ENCODE assay signal across 8 mouse cellular contexts in genomic region chr14:54430406-54431145, GRCm38 (mm10). TPM values are rescaled to one million over a fixed set of nuclear protein-coding genes. Genes with fewer than 3 reads are reported as not detected.
A peak's percentile ranks its signal among the peaks of the same experiment; 100 is the strongest.
DNase-seq lines count a peak whose midpoint lies in the region; ATAC-seq lines count a peak whose summit lies in the region.

No protein-coding gene starts in this region.

- H3K9ac ChIP-seq in lung, embryonic 15.5 days, result peak overlapping the region; percentile 97
- H3K9ac ChIP-seq in forebrain, embryonic 15.5 days (replicated peaks), result peak overlapping the region; percentile 69
- H3K9ac ChIP-seq in stomach, embryonic 14.5 days (replicated peaks; ENCODE audit: low read depth, low read length), result peak overlapping the region; percentile 96

- H3K27ac ChIP-seq in lung, embryonic 15.5 days, result peak overlapping the region; percentile 99
- peak overlapping the region; percentile 88 for H3K27ac ChIP-seq in forebrain, embryonic 15.5 days (replicated peaks)
- H3K27ac ChIP-seq in stomach, embryonic 14.5 days (ENCODE audit: low read length), result peak overlapping the region; percentile 99

- peak overlapping the region; percentile 85 for H3K4me3 ChIP-seq in lung, embryonic 15.5 days
- H3K4me3 ChIP-seq in forebrain, embryonic 15.5 days, result peak overlapping the region; percentile 59
- peak overlapping the region; percentile 91 for H3K4me3 ChIP-seq in stomach, embryonic 14.5 days (ENCODE audit: low read depth, low read length)

- ATAC-seq in lung, embryonic 15.5 days (ENCODE audit: borderline replicate concordance, extremely low read depth, low FRiP score, low TSS enrichment), result no peak
- ATAC-seq in forebrain, embryonic 15.5 days (replicated peaks), result no peak
- ATAC-seq in stomach, embryonic 14.5 days (ENCODE audit: insufficient number of reproducible peaks, insufficient read depth, low FRiP score, low read depth), result no peak

- peaks cover 9% of the 10 kb centered on the region for H3K36me3 ChIP-seq in lung, embryonic 15.5 days
- H3K36me3 ChIP-seq in forebrain, embryonic 15.5 days, result 0 out of 2 replicates have a peak, but pooled peaks cover 2% of the 10 kb centered on the region
- H3K36me3 ChIP-seq in stomach, embryonic 14.5 days (ENCODE audit: control insufficient read depth, insufficient read depth, low read length), result peaks cover 9% of the 10 kb centered on the region

- no peaks in the 10 kb centered on the region for H3K9me3 ChIP-seq in lung, embryonic 15.5 days
- H3K9me3 ChIP-seq in forebrain, embryonic 15.5 days, result no peaks in the 10 kb centered on the region
- no peaks in the 10 kb centered on the region for H3K9me3 ChIP-seq in stomach, embryonic 14.5 days (ENCODE audit: control insufficient read depth, low read depth, low read length)

- DNase-seq in lung, postnatal 36 days, result no peak
- DNase-seq in liver, result peak; percentile 44
- no peak for DNase-seq in layer of hippocampus, adult 9-10 months (ENCODE audit: low spot score)
- no peak for DNase-seq in cerebellum, postnatal 36 days
- no peak for DNase-seq in urinary bladder, postnatal 14 days (ENCODE audit: low spot score)

- 5% methylated on average over 18 of the region's 18 CpGs for WGBS in lung, embryonic 15.5 days
- 4% methylated on average over 18 of the region's 18 CpGs for WGBS in forebrain, embryonic 15.5 days
- 7% methylated on average over 18 of the region's 18 CpGs for whole genome bisulfite sequencing in stomach, embryonic 14.5 days

- peaks cover 66% of the 10 kb centered on the region for H3K4me1 ChIP-seq in lung, embryonic 15.5 days
- peaks cover 69% of the 10 kb centered on the region for H3K4me1 ChIP-seq in forebrain, embryonic 15.5 days
- peaks cover 30% of the 10 kb centered on the region for H3K4me1 ChIP-seq in stomach, embryonic 14.5 days (ENCODE audit: control insufficient read depth, insufficient read depth, low read length)

- peak overlapping the region; percentile 77 for H3K4me2 ChIP-seq in lung, embryonic 15.5 days
- peak overlapping the region; percentile 67 for H3K4me2 ChIP-seq in forebrain, embryonic 15.5 days (replicated peaks)
- peak overlapping the region; percentile 85 for H3K4me2 ChIP-seq in stomach, embryonic 14.5 days (replicated peaks; ENCODE audit: low read depth, low read length)

- no peaks in the 10 kb centered on the region for H3K27me3 ChIP-seq in lung, embryonic 15.5 days
- H3K27me3 ChIP-seq in forebrain, embryonic 15.5 days, result no peaks in the 10 kb centered on the region
- no peaks in the 10 kb centered on the region for H3K27me3 ChIP-seq in stomach, embryonic 14.5 days (ENCODE audit: control insufficient read depth, insufficient read depth, low read length)

RNA-seq across cellular contexts. Expression of gene Mmp14, which starts 0.8 kb away (rescaled TPM):
- polyA plus RNA-seq in lung, embryonic 15.5 days (2015; fragmentation: Nextera tagmentation; extraction: Ambion mirVana), result 180 and 182 TPM in 2 replicates
- polyA plus RNA-seq in forebrain, embryonic 15.5 days (2015; fragmentation: Nextera tagmentation; extraction: Ambion mirVana), result 60.3 and 61.7 TPM in 2 replicates
- polyA plus RNA-seq in stomach, embryonic 14.5 days (2014; fragmentation: Nextera tagmentation; extraction: Ambion mirVana), result 154 and 156 TPM in 2 replicates

RNA-seq across cellular contexts. Expression of gene Mrpl52, which starts 3.9 kb away (rescaled TPM):
- 268 and 271 TPM in 2 replicates for polyA plus RNA-seq in lung, embryonic 15.5 days (2015; fragmentation: Nextera tagmentation; extraction: Ambion mirVana)
- 269 and 282 TPM in 2 replicates for polyA plus RNA-seq in forebrain, embryonic 15.5 days (2015; fragmentation: Nextera tagmentation; extraction: Ambion mirVana)
- polyA plus RNA-seq in stomach, embryonic 14.5 days (2014; fragmentation: Nextera tagmentation; extraction: Ambion mirVana), result 284 and 312 TPM in 2 replicates

RNA-seq across cellular contexts. Expression of gene Slc7a7, which starts 13.0 kb away (rescaled TPM):
- polyA plus RNA-seq in lung, embryonic 15.5 days (2015; fragmentation: Nextera tagmentation; extraction: Ambion mirVana), result 10.7 and 11.9 TPM in 2 replicates
- 5.0 and 5.2 TPM in 2 replicates for polyA plus RNA-seq in forebrain, embryonic 15.5 days (2015; fragmentation: Nextera tagmentation; extraction: Ambion mirVana)
- polyA plus RNA-seq in stomach, embryonic 14.5 days (2014; fragmentation: Nextera tagmentation; extraction: Ambion mirVana), result 10.3 and 11.2 TPM in 2 replicates

RNA-seq across cellular contexts. Expression of gene Lrp10, which starts 33.4 kb away (rescaled TPM):
- 51.5 and 57.5 TPM in 2 replicates for polyA plus RNA-seq in lung, embryonic 15.5 days (2015; fragmentation: Nextera tagmentation; extraction: Ambion mirVana)
- 32.5 and 33.9 TPM in 2 replicates for polyA plus RNA-seq in forebrain, embryonic 15.5 days (2015; fragmentation: Nextera tagmentation; extraction: Ambion mirVana)
- polyA plus RNA-seq in stomach, embryonic 14.5 days (2014; fragmentation: Nextera tagmentation; extraction: Ambion mirVana), result 38.1 and 41.7 TPM in 2 replicates

RNA-seq across cellular contexts. Expression of gene Rem2, which starts 45.3 kb away (rescaled TPM):
- polyA plus RNA-seq in lung, embryonic 15.5 days (2015; fragmentation: Nextera tagmentation; extraction: Ambion mirVana), result 14.6 and 16.2 TPM in 2 replicates
- 22.9 and 23.8 TPM in 2 replicates for polyA plus RNA-seq in forebrain, embryonic 15.5 days (2015; fragmentation: Nextera tagmentation; extraction: Ambion mirVana)
- polyA plus RNA-seq in stomach, embryonic 14.5 days (2014; fragmentation: Nextera tagmentation; extraction: Ambion mirVana), result 1.5 and 2.0 TPM in 2 replicates
